Mouse (Mus musculus) gastrocnemius, adult 18-20 months (tissue): ENCODE measurements around the gene R3hdm2. TPM values are rescaled to one million over a fixed set of nuclear protein-coding genes. Genes with fewer than 3 reads are reported as not detected.

Experiments used
- DNase-seq: peaks from one replicate; pipeline ENCODE4 v3.0.0; 2021; ENCODE audit warnings: low spot score
- total RNA-seq, 2 experiments: library from RNA; stranded (reverse); gene quantifications; 2 replicates each; pipeline ENCODE4 v1.2.3; 2021

R3hdm2 gene
- total RNA-seq, 2 experiments from 2014 or later: 133 to 135 TPM

GRCm38 (mm10) chr10:127490160-127491127, 110.3 kb downstream of the R3hdm2 start:
- no peak for DNase-seq

GRCm38 (mm10) chr10:127491128-127491512, 111.0 kb downstream of the R3hdm2 start:
- no peak for DNase-seq

GRCm38 (mm10) chr10:127492118-127492517, 112.0 kb downstream of the R3hdm2 start:
- no peak for DNase-seq

- no peak for DNase-seq
Observed at GRCm38 (mm10) chr10:127496156-127496555, 116.0 kb downstream of the R3hdm2 start.

- no peak for DNase-seq
Observed at GRCm38 (mm10) chr10:127499516-127499915, 119.4 kb downstream of the R3hdm2 start.

GRCm38 (mm10) chr10:127500042-127500441, 119.9 kb downstream of the R3hdm2 start:
- no peak for DNase-seq

- peak; percentile 68 for DNase-seq
Observed at GRCm38 (mm10) chr10:127500894-127501893, 121.1 kb downstream of the R3hdm2 start, which contains the start of gene Stac3. Gene Stac3 (plus strand): TSS chr10:127501686.

- DNase-seq: peak; percentile 69
Observed at GRCm38 (mm10) chr10:127508239-127508638, 128.1 kb downstream of the R3hdm2 start.

GRCm38 (mm10) chr10:127509051-127509836, 129.1 kb downstream of the R3hdm2 start:
- DNase-seq: peak; percentile 85

- DNase-seq: no peak
Observed at GRCm38 (mm10) chr10:127509837-127510701, 129.9 kb downstream of the R3hdm2 start.

GRCm38 (mm10) chr10:127510895-127511617, 130.9 kb downstream of the R3hdm2 start:
- DNase-seq: no peak

GRCm38 (mm10) chr10:127511634-127512306, 131.6 kb downstream of the R3hdm2 start:
- DNase-seq: no peak

- no peak for DNase-seq
Observed at GRCm38 (mm10) chr10:127512307-127512666, 132.2 kb downstream of the R3hdm2 start.

- peak; percentile 94 for DNase-seq
Observed at GRCm38 (mm10) chr10:127512813-127513212, 132.7 kb downstream of the R3hdm2 start.

GRCm38 (mm10) chr10:127513501-127514091, 133.5 kb downstream of the R3hdm2 start:
- no peak for DNase-seq

GRCm38 (mm10) chr10:127514111-127514698, 134.1 kb downstream of the R3hdm2 start:
- no peak for DNase-seq

- peak; percentile 54 for DNase-seq
Observed at GRCm38 (mm10) chr10:127514764-127515163, 134.6 kb downstream of the R3hdm2 start, which contains the start of gene Ndufa4l2. Gene Ndufa4l2 (plus strand): TSS chr10:127514967.
